Mouse (Mus musculus) yolk sac, embryonic 10.5 days (tissue): ENCODE results near the gene Tcf7l1.
"Not testable (repeated sequence)": the region's sequence is repeated elsewhere in the genome, so short reads cannot be mapped to it uniquely, and the experiment has no call there.

Experiments used
- DNase-seq: peaks from one replicate; pipeline ENCODE4 v3.0.0-alpha.2; 2017; ENCODE audit warnings: low spot score

Gene Tcf7l1

DNA sequence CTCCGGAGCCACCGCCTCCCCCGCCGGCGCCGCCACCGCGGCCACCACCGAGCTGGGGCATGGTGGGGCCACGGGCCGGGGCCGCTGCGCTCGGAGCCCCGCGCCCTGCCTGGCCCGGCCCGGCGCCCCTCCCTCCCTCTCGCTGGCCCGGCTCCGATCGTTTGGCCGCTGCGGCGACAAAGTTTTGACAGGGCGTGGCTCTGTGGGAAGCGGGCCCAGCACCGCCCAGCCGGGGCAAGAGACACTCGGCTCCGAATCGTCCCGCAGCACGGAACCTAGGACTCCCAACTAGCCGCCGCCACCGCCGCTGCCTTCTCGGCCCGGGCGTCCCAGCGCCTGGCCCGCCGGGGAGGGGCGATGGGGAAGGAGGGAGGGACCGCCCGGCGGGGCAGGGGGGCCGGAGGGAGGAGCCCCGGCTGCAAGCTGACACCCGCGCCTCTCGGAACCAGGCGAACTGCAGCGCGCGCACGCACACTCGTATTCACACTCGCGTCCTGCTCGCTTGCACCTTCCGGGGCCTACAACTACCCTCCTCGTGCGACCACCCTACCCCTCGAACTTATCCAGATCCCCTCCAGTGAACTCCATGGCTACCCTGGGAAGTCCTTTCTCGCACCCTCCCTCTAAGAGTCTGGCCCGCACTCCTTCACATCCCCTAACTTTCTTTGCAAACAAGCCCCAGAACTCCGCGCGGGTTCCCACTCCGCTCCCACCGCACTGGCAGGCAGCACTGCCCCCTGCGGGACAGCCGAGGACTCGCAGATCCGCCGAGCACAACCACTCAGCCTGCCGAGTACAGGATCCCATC lies at the start of gene Tcf7l1:
Gene Tcf7l1, minus strand, starts transcription at position 363 of the 808 bp plus-strand sequence.
- DNase-seq = peak; percentile 90

DNA sequence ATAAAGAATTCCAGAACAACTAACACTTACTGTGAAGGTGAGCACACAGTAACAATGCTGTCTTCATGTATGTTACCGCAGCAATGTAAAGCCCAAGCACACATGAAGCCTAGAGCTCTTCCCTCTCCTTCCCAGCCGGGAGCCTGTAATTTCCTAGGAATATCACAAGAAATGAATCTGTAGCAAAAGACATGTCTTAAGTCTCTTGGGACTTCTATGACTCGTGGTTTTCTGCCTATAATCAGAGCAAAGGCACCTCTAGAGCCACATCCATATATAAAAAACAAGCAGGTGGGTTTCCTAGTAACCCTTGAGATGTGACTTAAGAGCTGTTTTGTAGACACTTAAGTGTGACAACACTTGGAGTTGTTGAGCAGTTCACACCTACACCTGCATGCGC lies 48.7 kb upstream of the Tcf7l1 start:
- DNase-seq = no peak

GRCm38 (mm10) chr6:72834518-72834917 lies 45.5 kb upstream of the Tcf7l1 start:
- no peak for DNase-seq

GRCm38 (mm10) chr6:72831858-72832257 lies 42.8 kb upstream of the Tcf7l1 start:
- DNase-seq = no peak

- peak; percentile 42 for DNase-seq
These were observed 42.2 kb upstream of the Tcf7l1 start for GRCm38 (mm10) chr6:72831276-72831675.

DNA sequence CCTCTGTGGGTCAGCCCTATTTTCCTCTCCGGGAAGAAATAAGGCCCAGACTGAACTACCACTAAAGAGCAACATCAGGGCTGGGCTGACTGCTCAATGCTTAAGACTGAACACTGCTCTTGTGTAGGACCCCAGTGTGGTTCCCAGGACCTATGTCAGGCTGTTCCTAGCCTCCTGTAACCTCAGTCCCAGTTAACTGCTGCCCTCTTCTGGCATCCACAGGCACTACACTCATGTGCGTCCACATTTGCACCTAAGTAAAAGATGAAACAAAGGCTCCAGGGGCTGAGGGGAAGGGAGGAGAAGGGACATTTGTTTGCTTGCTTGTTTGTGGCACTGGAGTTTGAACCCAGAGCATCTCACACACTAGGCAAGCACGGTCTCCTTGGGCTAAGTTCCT lies 39.8 kb upstream of the Tcf7l1 start:
- DNase-seq = no peak

- not testable (repeated sequence) for DNase-seq
These were observed 39.0 kb upstream of the Tcf7l1 start for GRCm38 (mm10) chr6:72828037-72828436.

- DNase-seq = no peak
These were observed 36.7 kb upstream of the Tcf7l1 start for GRCm38 (mm10) chr6:72825762-72826161.

GRCm38 (mm10) chr6:72824971-72825737 lies 36.1 kb upstream of the Tcf7l1 start:
- DNase-seq = peak; percentile 21

DNA sequence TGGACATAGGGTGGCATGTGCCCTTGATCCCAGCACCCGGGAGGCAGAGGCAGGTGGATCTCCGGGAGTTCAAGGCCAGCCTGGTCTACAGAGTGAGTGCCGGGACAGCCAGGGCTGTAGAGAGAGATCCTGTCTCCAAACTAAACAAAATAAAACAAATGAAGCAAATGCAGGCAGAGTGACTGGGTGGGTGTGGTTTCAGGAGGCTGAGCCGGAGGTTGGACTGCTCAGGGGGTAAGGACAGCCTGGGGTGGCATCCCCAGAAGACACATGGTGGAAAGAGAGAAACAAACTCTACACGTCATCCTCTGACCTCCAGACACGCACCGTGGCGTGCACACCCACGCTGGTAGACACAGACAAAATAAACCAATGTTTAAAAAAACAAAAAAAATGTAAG lies 24.4 kb upstream of the Tcf7l1 start:
- no peak for DNase-seq

- DNase-seq = no peak
These were observed 21.2 kb upstream of the Tcf7l1 start for GRCm38 (mm10) chr6:72810248-72810647.

GRCm38 (mm10) chr6:72809522-72810149 lies 20.6 kb upstream of the Tcf7l1 start:
- no peak for DNase-seq

- DNase-seq = no peak
These were observed 19.3 kb upstream of the Tcf7l1 start for GRCm38 (mm10) chr6:72808342-72808741.

GRCm38 (mm10) chr6:72803669-72804068 lies 14.6 kb upstream of the Tcf7l1 start:
- DNase-seq = no peak

- no peak for DNase-seq
These were observed 13.1 kb upstream of the Tcf7l1 start for GRCm38 (mm10) chr6:72802119-72802518.

DNA sequence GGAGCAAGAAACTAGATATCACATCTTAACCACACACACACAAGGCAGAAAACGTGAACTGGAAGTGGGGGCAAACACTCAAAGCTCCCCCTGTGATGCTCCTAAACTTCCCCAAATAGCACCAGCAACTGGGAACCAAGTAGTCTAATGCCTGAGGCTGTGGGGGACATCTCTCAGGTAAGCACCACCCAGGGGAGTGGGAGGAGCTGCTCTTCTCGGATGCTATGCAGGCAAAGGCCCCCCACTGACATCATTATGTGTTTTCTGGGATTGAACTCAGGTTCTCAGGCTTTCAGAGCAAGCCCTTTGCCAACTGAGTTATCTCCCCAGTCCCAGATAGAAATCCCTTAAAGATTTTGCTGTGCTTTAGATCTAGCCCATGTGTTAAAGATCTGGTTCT lies 11.6 kb upstream of the Tcf7l1 start:
- no peak for DNase-seq

DNA sequence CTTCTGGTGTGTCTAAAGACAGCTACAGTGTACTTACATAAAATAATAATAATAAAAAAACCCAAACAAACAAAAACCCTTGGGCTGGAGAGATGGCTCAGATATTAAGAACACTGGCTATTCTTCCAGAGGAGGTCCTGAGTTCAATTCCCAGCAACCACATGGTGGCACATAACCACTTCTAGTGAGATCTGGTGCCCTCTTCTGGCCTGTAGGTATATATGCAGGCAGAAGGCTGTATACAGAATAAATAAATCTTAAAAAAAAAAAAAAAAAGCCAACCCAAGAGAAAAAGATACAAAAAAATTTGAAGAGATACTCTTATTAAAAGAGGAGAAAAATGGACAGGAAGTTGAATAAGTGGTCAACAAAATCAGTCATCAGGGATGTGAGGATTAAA lies 8.7 kb upstream of the Tcf7l1 start:
- DNase-seq = no peak

- DNase-seq = no peak
These were observed 6.4 kb upstream of the Tcf7l1 start for GRCm38 (mm10) chr6:72795444-72795843.

GRCm38 (mm10) chr6:72794870-72795269 lies 5.8 kb upstream of the Tcf7l1 start:
- DNase-seq = no peak

DNA sequence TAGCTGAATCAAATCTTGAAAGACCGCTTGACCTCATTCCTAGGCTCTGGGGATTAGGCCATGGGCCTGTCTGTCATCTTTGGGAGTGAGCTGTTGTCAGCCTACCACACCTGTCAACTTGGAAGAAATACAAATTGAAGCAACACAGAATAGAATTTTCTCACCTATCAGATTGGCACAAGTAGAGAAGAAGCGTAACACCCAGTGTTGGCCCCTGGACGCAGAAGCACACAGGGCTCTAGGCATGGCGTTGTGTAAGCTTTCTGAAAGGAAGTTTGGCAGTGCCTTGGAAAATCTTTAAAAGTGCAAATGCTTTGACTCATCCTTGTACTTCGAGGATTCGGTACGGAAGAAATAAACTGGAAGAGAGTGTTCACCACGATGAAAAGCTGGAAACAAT lies 3.6 kb upstream of the Tcf7l1 start:
- DNase-seq = no peak

GRCm38 (mm10) chr6:72787948-72788891 lies 834 bp downstream of the Tcf7l1 start:
- DNase-seq = peak; percentile 71
